Mouse (Mus musculus) liver, postnatal 0 days (tissue): ENCODE measurements around the gene Chp2. TPM values are rescaled to one million over a fixed set of nuclear protein-coding genes. Genes with fewer than 3 reads are reported as not detected.

Experiments
- ATAC-seq: fragments of 200-750 bp; cut with Nextera tagmentation; 2 replicates; pipeline ENCODE4 v1.8.0; 2017; ENCODE audit warnings: mild to moderate bottlenecking, moderate library complexity
- DNase-seq: peaks from one replicate; pipeline ENCODE4 v3.0.0-alpha.2; 2016
- H3K27ac ChIP-seq: fragments of 300-500 bp; sonication (generic); 2 replicates; pipeline ENCODE4 v1.5.1; 2014; ENCODE audit warnings: antibody characterized with exemption, moderate library complexity, mild to moderate bottlenecking, low read depth
- H3K27me3 ChIP-seq: fragments of 300-500 bp; sonication (generic); 2 replicates; pipeline ENCODE4 v1.6.1; 2014; ENCODE audit warnings: low read length, control low read depth, mixed read lengths; ENCODE audit not compliant: insufficient read depth
- H3K36me3 ChIP-seq: fragments of 300-500 bp; sonication (generic); replicated peaks from 2 replicates; pipeline ENCODE4 v1.6.1; 2014; ENCODE audit warnings: mild to moderate bottlenecking, control low read depth, low read length, moderate library complexity, mixed read lengths; ENCODE audit not compliant: insufficient read depth
- H3K4me1 ChIP-seq: fragments of 300-500 bp; sonication (generic); 2 replicates; pipeline ENCODE4 v1.6.1; 2014; ENCODE audit warnings: antibody characterized with exemption, mild to moderate bottlenecking, control low read depth; ENCODE audit not compliant: insufficient read depth
- H3K4me2 ChIP-seq: fragments of 300-500 bp; sonication (generic); 2 replicates; pipeline ENCODE4 v1.6.1; 2014; ENCODE audit warnings: low read depth, mild to moderate bottlenecking, low read length, moderate library complexity, mixed read lengths
- H3K4me3 ChIP-seq: fragments of 300-500 bp; sonication (generic); 2 replicates; pipeline ENCODE4 v1.5.1; 2014; ENCODE audit warnings: low read depth, low read length
- H3K9ac ChIP-seq: fragments of 300-500 bp; sonication (generic); replicated peaks from 2 replicates; pipeline ENCODE4 v1.6.1; 2014; ENCODE audit warnings: mild to moderate bottlenecking, moderate library complexity
- H3K9me3 ChIP-seq: fragments of 300-500 bp; sonication (generic); 2 replicates; pipeline ENCODE4 v1.6.1; 2016; ENCODE audit warnings: mild to moderate bottlenecking, control low read depth, low read length, mixed read lengths
- CTCF ChIP-seq: sonication (generic); IDR thresholded peaks from 2 replicates; pipeline ENCODE4 v1.5.1; 2016; ENCODE audit warnings: antibody characterized with exemption, low read depth
- EP300 ChIP-seq: IDR thresholded peaks from 2 replicates; pipeline ENCODE4 v1.6.1; 2016; ENCODE audit warnings: antibody characterized with exemption, low read depth, mild to moderate bottlenecking
- WGBS: fragments of 180-500 bp; shearing (Covaris S2); extraction: QIAGEN DNeasy Blood & Tissue Kit; methylation state at CpG from one replicate; pipeline ENCODE4 v1.1.7; 2014; ENCODE audit not compliant: insufficient replicate concordance; 5-methylcytosine and 5-hydroxymethylcytosine counted together
- polyA plus RNA-seq: library from polyadenylated mRNA; unstranded; fragments of >200 nt; fragmentation: Nextera tagmentation; extraction: Ambion mirVana; gene quantifications from 2 replicates; pipeline ENCODE4 v1.2.1, GENCODE M21; 2015

Chp2 gene
- polyA plus RNA-seq, 1 experiment from 2014 or later: 2.1 TPM

DNA sequence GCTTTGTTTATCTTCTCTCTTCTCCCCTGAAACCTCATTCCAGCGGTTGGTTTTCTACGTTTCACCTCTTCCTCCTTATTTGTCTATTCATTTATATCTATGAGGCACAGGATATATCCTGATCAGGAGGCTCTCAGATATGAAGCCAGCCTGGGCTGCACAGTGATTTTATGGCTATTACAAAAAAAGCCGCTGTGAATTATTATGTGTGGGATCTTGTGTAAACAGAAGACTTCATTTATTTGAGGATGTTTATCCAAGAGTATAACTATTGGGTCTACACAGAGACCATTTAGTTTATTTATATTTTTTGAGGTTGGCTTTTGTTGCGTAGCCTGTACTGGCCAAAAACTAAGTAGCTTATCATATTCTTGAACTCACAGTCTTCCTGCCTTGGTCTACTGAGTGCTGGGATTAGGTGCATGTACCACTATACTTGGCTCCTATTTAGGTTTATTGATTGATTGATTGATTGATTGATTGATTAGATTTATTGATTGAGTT lies 49.7 kb downstream of the Chp2 start:
- no peaks in the 10 kb centered on the region for H3K9me3 ChIP-seq
- H3K4me1 ChIP-seq: no peaks in the 10 kb centered on the region
- 64% methylated on average over 4 of the region's 4 CpGs for WGBS

DNA sequence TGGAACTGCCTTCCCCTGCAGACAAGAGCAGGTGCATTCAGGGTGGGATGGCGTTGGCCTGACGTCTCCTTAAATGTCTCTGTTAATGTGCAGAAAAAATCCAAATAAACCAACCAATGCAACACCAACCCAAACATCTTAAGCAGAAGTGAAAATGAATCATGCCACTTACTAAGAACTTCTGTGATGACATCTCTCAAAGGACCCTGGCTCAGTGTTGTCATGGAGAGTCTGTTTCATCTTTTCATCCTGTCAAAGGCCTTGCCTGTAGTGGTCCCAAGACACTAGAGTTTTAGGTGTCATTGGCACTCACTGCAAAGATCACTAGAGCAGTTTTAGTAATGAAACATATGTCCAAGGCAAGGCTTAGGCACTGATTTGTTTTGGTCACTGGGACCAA lies 53.0 kb downstream of the Chp2 start:
- DNase-seq (no peak), ATAC-seq (no peak)
- 94% methylated on average over 2 of the region's 2 CpGs for WGBS
- Histone ChIP-seq H3K4me2 (no peak overlapping the region), H3K9ac (no peak overlapping the region), H3K27me3 (no peaks in the 10 kb centered on the region), H3K4me1 (no peaks in the 10 kb centered on the region), H3K36me3 (no peaks in the 10 kb centered on the region), H3K4me3 (no peak overlapping the region), H3K27ac (no peak overlapping the region), H3K9me3 (no peaks in the 10 kb centered on the region)
- TF ChIP-seq EP300 (no peak), CTCF (no peak)

More for the DNA sequence above, 49.7 kb downstream of the Chp2 start:
- no peak overlapping the region for H3K27ac ChIP-seq
- H3K36me3 ChIP-seq: no peaks in the 10 kb centered on the region
- no peak for ATAC-seq
- no peak overlapping the region for H3K9ac ChIP-seq
- DNase-seq: no peak
- no peak overlapping the region for H3K4me3 ChIP-seq
- no peak overlapping the region for H3K4me2 ChIP-seq
- TF ChIP-seq CTCF (no peak), EP300 (no peak)
- no peaks in the 10 kb centered on the region for H3K27me3 ChIP-seq

Other genes starting within 250 kb of the Chp2 start
- gene Cog7, start 237.8 kb upstream of the Chp2 start, polyA plus RNA-seq: 4.2 and 5.4 TPM in 2 replicates
- gene Gga2, start 198.3 kb upstream of the Chp2 start, polyA plus RNA-seq: 9.7 and 10.1 TPM in 2 replicates
- gene Ubfd1, start 152.3 kb upstream of the Chp2 start, polyA plus RNA-seq: 10.9 and 11.0 TPM in 2 replicates
- 8.3 TPM in 2 replicates for gene Ears2, start 152.2 kb upstream of the Chp2 start, polyA plus RNA-seq
- gene Ndufab1, start 117.6 kb upstream of the Chp2 start, polyA plus RNA-seq: 554 and 564 TPM in 2 replicates
- gene Palb2, start 86.5 kb upstream of the Chp2 start, polyA plus RNA-seq: 4.5 and 6.5 TPM in 2 replicates
- 30.5 and 33.1 TPM in 2 replicates for gene Dctn5, start 86.5 kb upstream of the Chp2 start, polyA plus RNA-seq
- gene Plk1, start 60.1 kb upstream of the Chp2 start, polyA plus RNA-seq: 35.9 and 43.4 TPM in 2 replicates
- gene Ern2, start 33.3 kb upstream of the Chp2 start, polyA plus RNA-seq: not detected in 2 replicates
- 8.1 TPM in 2 replicates for gene Prkcb, start 69.3 kb downstream of the Chp2 start, polyA plus RNA-seq